Mouse (Mus musculus) kidney, postnatal 0 days (tissue): ENCODE results near the gene Gm6169. TPM values are rescaled to one million over a fixed set of nuclear protein-coding genes. Genes with fewer than 3 reads are reported as not detected.
A peak's percentile ranks its signal among the peaks of the same experiment; 100 is the strongest.

ENCODE experiments used
- ATAC-seq: fragments of 200-750 bp; cut with Nextera tagmentation; replicated peaks from 2 replicates; pipeline ENCODE4 v1.8.0; 2017; ENCODE audit warnings: low read depth, moderate number of reproducible peaks, moderate TSS enrichment, moderate library complexity; ENCODE audit not compliant: low FRiP score
- DNase-seq: peaks from one replicate; pipeline ENCODE4 v3.0.0-alpha.2; 2016; ENCODE audit warnings: low spot score
- H3K27ac ChIP-seq: fragments of 300-500 bp; sonication (generic); 2 replicates; pipeline ENCODE4 v1.5.1; 2014; ENCODE audit warnings: mild to moderate bottlenecking
- H3K27me3 ChIP-seq: fragments of 300-500 bp; sonication (generic); 2 replicates; pipeline ENCODE4 v1.6.1; 2014; ENCODE audit warnings: low read length, mixed read lengths; ENCODE audit not compliant: insufficient read depth
- H3K36me3 ChIP-seq: fragments of 300-500 bp; sonication (generic); 2 replicates; pipeline ENCODE4 v1.6.1; 2014; ENCODE audit warnings: low read length, mixed read lengths; ENCODE audit not compliant: insufficient read depth
- H3K4me1 ChIP-seq: fragments of 300-500 bp; sonication (generic); replicated peaks from 2 replicates; pipeline ENCODE4 v1.6.1; 2014; ENCODE audit warnings: antibody characterized with exemption, low read length, mixed read lengths; ENCODE audit not compliant: insufficient read depth
- H3K4me2 ChIP-seq: fragments of 300-500 bp; sonication (generic); 2 replicates; pipeline ENCODE4 v1.6.1; 2014; ENCODE audit warnings: mild to moderate bottlenecking, low read length, moderate library complexity, mixed read lengths
- H3K4me3 ChIP-seq: fragments of 300-500 bp; sonication (generic); replicated peaks from 2 replicates; pipeline ENCODE4 v1.5.1; 2014; ENCODE audit warnings: low read depth, low read length
- H3K9ac ChIP-seq: fragments of 300-500 bp; sonication (generic); 2 replicates; pipeline ENCODE4 v1.6.1; 2014; ENCODE audit warnings: low read depth, low read length
- H3K9me3 ChIP-seq: fragments of 300-500 bp; sonication (generic); replicated peaks from 2 replicates; pipeline ENCODE4 v1.6.1; 2016; ENCODE audit warnings: low read length, inconsistent platforms, mixed read lengths
- CTCF ChIP-seq: IDR thresholded peaks from 2 replicates; pipeline ENCODE4 v1.5.1; 2016; ENCODE audit warnings: antibody characterized with exemption, low read depth, mild to moderate bottlenecking, moderate library complexity
- WGBS: fragments of 180-500 bp; shearing (Covaris S2); extraction: QIAGEN DNeasy Blood & Tissue Kit; methylation state at CpG from one replicate; pipeline ENCODE4 v1.1.7; 2014; 5-methylcytosine and 5-hydroxymethylcytosine counted together
- polyA plus RNA-seq: library from polyadenylated mRNA; unstranded; fragments of >200 nt; fragmentation: Nextera tagmentation; extraction: Ambion mirVana; gene quantifications from 2 replicates; pipeline ENCODE4 v1.2.1, GENCODE M21; 2015

Gm6169 gene
- polyA plus RNA-seq, 1 experiment from 2014 or later = 4.1 TPM

DNA sequence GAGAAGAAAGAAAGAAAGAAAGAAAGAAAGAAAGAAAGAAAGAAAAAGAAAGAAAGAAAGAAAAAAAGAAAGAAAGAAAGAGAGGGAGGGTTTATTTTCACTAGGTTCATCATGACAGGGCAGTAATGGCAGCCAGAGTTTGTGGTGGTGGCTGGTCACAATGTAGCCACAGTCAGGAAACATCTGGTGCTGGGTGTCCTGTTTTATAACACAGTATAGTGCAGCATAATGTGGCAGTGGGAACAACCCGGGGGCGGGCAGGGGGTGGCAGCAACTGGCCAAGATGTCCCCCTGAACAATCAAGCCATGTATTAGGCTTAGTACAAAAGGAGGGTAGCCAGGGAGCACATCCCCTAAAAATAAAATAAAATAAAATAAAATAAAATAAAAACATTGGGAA lies 35.6 kb downstream of the Gm6169 start:
- TF ChIP-seq CTCF = no peak

DNA sequence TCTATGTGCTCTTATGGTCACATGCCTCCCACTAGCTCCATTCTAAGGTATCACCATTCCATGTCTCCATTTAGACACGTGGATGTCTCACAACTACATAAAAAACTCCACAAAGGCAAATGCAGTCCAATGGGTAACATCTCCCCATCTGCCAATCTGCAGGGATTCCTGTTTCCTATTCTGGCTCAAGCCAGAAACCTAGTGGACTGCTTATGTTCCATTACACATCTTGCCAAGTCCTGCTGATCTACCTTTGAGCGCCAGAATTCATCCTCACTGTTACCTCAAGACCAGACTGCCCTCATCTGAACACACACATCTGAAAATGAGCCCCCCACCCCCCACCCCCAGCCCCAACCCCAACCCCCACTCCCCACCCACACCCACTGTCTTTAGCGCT lies 36.9 kb downstream of the Gm6169 start:
- H3K4me1 ChIP-seq = no peaks in the 10 kb centered on the region
- H3K27me3 ChIP-seq = no peaks in the 10 kb centered on the region
- no peak overlapping the region for H3K27ac ChIP-seq
- H3K36me3 ChIP-seq = no peaks in the 10 kb centered on the region
- WGBS = 90% methylated on average over 3 of the region's 3 CpGs
- TF ChIP-seq CTCF = no peak
- DNase-seq (no peak), ATAC-seq (no peak)
- no peaks in the 10 kb centered on the region for H3K9me3 ChIP-seq
- H3K4me3 ChIP-seq = no peak overlapping the region
- H3K4me2 ChIP-seq = no peak overlapping the region
- H3K9ac ChIP-seq = no peak overlapping the region

More for the DNA sequence above, 35.6 kb downstream of the Gm6169 start:
- no peaks in the 10 kb centered on the region for H3K9me3 ChIP-seq
- H3K4me1 ChIP-seq = no peaks in the 10 kb centered on the region
- 81% methylated on average over 2 of the region's 2 CpGs for WGBS
- H3K4me2 ChIP-seq = no peak overlapping the region
- no peak overlapping the region for H3K4me3 ChIP-seq
- H3K27me3 ChIP-seq = no peaks in the 10 kb centered on the region
- no peak overlapping the region for H3K27ac ChIP-seq
- no peaks in the 10 kb centered on the region for H3K36me3 ChIP-seq
- H3K9ac ChIP-seq = no peak overlapping the region
- ATAC-seq = no peak
- DNase-seq = no peak

DNA sequence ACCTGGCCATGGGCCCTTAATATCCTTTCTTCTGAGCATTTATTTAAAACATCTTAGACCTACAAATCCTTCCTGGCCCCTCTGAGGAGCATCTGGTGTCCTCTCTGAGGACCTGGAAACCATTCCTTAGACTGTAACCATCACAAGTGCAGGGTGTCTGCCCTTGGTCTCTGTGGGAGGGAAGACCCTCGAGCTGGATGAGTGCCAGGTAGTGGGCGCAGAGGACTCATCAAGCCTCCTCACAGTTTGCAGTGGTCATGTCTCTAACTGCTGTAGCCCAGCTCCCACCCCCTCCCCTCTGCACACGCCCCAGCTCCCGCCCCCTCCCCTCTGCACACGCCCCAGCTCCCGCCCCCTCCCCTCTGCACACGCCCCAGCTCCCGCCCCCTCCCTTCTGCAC lies 38.7 kb downstream of the Gm6169 start:
- Histone ChIP-seq H3K9ac (no peak overlapping the region), H3K9me3 (no peaks in the 10 kb centered on the region), H3K4me1 (no peaks in the 10 kb centered on the region), H3K27me3 (no peaks in the 10 kb centered on the region), H3K4me2 (no peak overlapping the region), H3K4me3 (no peak overlapping the region), H3K36me3 (no peaks in the 10 kb centered on the region), H3K27ac (no peak overlapping the region)
- no peak for TF ChIP-seq CTCF
- DNase-seq = no peak
- 59% methylated on average over 7 of the region's 8 CpGs for WGBS
- no peak for ATAC-seq

DNA sequence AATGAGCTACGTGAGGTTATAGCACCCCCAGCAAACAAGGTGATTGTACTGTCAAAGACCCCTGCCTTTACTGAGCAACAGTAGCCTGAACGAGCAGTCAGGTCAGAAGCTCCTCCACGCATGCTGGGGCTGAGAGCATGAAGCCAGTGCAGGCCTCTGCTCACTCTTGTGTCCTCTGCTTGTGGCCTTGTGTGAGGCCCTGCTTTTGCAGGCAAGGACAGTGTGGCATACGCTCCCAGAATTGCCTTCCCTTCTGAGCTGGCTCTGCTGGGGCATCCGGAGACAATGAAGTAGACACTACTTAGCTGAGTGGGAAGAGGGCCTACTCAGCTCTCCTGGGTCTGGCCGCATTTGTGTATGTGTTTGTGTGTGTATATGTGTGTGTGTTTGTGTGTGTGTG lies 39.3 kb downstream of the Gm6169 start:
- no peaks in the 10 kb centered on the region for H3K4me1 ChIP-seq
- H3K27me3 ChIP-seq = no peaks in the 10 kb centered on the region
- no peaks in the 10 kb centered on the region for H3K9me3 ChIP-seq
- H3K9ac ChIP-seq = no peak overlapping the region
- no peaks in the 10 kb centered on the region for H3K36me3 ChIP-seq
- TF ChIP-seq CTCF = no peak
- no peak for ATAC-seq
- no peak overlapping the region for H3K27ac ChIP-seq
- no peak for DNase-seq
- WGBS = 92% methylated on average over 6 of the region's 6 CpGs
- no peak overlapping the region for H3K4me2 ChIP-seq
- H3K4me3 ChIP-seq = no peak overlapping the region

DNA sequence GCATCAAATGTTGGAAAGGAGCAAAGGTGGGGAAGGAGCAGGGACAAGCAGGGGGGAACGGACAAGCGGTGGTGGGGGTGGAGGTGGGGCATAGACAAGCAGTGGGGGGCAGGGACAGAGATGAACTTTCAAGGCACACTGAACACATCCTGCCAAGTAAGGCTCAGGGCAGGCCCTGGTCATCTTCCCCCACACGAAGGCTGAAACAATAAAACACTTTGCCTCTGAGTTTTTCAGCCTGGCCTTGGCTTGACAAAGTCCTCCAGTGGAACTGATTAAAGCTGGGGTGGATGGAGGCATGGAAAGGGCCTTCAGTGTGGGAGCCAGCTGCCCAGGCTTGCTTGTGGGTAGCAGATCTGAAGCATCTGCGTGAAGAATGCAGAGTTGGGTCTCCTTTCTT lies 41.2 kb downstream of the Gm6169 start:
- 25% methylated on average over 4 of the region's 4 CpGs for WGBS
- Histone ChIP-seq H3K4me1 (no peaks in the 10 kb centered on the region), H3K4me2 (no peak overlapping the region), H3K9ac (no peak overlapping the region), H3K4me3 (no peak overlapping the region), H3K9me3 (no peaks in the 10 kb centered on the region), H3K36me3 (no peaks in the 10 kb centered on the region), H3K27ac (no peak overlapping the region), H3K27me3 (no peaks in the 10 kb centered on the region)
- DNase-seq (no peak), ATAC-seq (no peak)
- TF ChIP-seq CTCF = no peak

DNA sequence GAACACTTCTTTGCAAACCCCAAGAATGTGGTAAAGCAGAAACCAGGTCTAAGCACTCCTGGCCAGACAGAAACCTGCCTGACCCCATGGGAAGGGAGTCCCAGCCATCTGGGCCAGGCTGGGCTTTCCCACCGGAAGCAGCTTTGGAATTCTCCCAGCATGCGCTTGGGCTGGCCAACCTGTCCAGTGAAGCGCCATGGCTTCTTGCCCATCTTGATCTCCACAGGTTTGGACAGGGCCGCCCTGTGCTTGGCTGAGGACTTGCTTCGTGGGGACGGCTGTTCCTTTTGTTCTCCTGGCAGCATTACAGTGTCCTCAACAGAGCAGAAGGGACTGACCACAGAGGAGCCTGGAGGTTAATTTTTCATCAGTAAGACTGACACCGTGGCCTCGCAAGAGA lies 45.2 kb downstream of the Gm6169 start:
- 50% methylated on average over 8 of the region's 8 CpGs for WGBS
- Histone ChIP-seq H3K4me1 (no peaks in the 10 kb centered on the region), H3K27me3 (no peaks in the 10 kb centered on the region), H3K36me3 (no peaks in the 10 kb centered on the region), H3K4me3 (no peak overlapping the region), H3K9ac (no peak overlapping the region), H3K27ac (no peak overlapping the region), H3K9me3 (no peaks in the 10 kb centered on the region), H3K4me2 (no peak overlapping the region)
- ATAC-seq = no peak
- no peak for TF ChIP-seq CTCF
- no peak for DNase-seq

DNA sequence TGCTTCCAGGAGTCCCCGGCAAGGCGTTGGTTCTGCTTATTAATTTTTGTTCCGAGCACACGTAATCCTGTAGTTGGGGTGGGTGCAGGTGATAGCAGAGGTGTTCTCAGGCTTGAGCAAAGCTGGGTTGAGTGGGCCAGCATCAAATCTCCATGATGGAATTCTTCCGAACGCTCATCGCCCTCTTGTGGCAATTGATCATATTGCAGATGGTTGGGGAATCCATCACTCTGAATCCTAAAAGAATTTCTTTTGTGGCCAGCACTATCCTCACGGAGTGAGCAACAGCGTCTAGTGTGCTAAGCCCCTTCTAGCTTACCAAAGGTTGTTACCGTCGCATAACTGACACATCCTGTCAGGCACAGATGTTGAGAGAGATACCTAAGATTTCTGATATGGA lies 46.4 kb downstream of the Gm6169 start:
- no peak for ATAC-seq
- H3K4me1 ChIP-seq = no peaks in the 10 kb centered on the region
- no peak overlapping the region for H3K4me2 ChIP-seq
- no peaks in the 10 kb centered on the region for H3K27me3 ChIP-seq
- 15% methylated on average over 11 of the region's 11 CpGs for WGBS
- no peak overlapping the region for H3K9ac ChIP-seq
- peak; percentile 90 for TF ChIP-seq CTCF
- no peak overlapping the region for H3K4me3 ChIP-seq
- no peak overlapping the region for H3K27ac ChIP-seq
- H3K9me3 ChIP-seq = no peaks in the 10 kb centered on the region
- H3K36me3 ChIP-seq = no peaks in the 10 kb centered on the region
- DNase-seq = peak; percentile 80
